25 mouse cellular contexts compared by ENCODE assay signal in the genomic region with DNA sequence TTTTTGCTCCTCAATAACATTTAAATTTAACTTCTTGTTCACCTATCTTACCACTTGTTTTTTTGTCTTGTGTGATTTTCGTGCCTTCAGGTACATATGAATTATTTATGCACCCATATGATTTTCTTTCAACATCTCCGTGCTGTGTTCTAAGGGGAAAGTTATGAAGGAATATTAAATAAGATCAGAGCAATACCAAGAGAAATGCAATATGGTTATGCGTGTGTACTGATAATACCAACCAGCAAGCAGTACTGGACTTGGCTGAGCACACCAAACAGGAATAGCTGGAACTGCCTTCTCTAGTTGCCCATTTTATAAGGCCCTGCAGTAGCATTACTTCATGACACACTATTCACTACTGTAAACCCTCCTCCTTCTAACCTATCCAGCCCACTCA.
"Had no signal": no experiment of that assay in that cellular context is flagged by ENCODE, and none has a peak within 500 bp of the region (broad histone marks: within the 10 kb centered on the region; RNA-seq: fewer than 3 reads in every experiment).

No protein-coding gene starts in this region.

- H3K36me3 ChIP-seq: heart, embryonic 13.5 days; heart, embryonic 15.5 days; hindbrain, embryonic 13.5 days; hindbrain, embryonic 15.5 days; kidney, embryonic 15.5 days; limb, embryonic 13.5 days; limb, embryonic 15.5 days had no signal

- H3K9ac ChIP-seq: forebrain, postnatal 0 days; heart, embryonic 13.5 days; heart, embryonic 15.5 days; hindbrain, embryonic 13.5 days; hindbrain, embryonic 15.5 days; kidney, embryonic 15.5 days; limb, embryonic 13.5 days; limb, embryonic 15.5 days had no signal

- H3K9me3 ChIP-seq: heart, embryonic 13.5 days; heart, embryonic 15.5 days; hindbrain, embryonic 13.5 days; hindbrain, embryonic 15.5 days; kidney, embryonic 15.5 days; limb, embryonic 13.5 days; limb, embryonic 15.5 days had no signal

- H3K27ac ChIP-seq: heart, embryonic 13.5 days; heart, embryonic 15.5 days; hindbrain, embryonic 13.5 days; hindbrain, embryonic 15.5 days; hindbrain, postnatal 0 days; kidney, embryonic 15.5 days; kidney, postnatal 0 days; limb, embryonic 13.5 days; limb, embryonic 15.5 days had no signal

- H3K4me2 ChIP-seq: heart, embryonic 11.5 days; heart, embryonic 13.5 days; heart, embryonic 15.5 days; hindbrain, embryonic 13.5 days; hindbrain, embryonic 15.5 days; kidney, embryonic 15.5 days; limb, embryonic 13.5 days; limb, embryonic 15.5 days had no signal

- H3K27me3 ChIP-seq: heart, embryonic 13.5 days; heart, embryonic 15.5 days; hindbrain, embryonic 13.5 days; hindbrain, embryonic 15.5 days; kidney, embryonic 15.5 days; limb, embryonic 13.5 days; limb, embryonic 15.5 days had no signal

- DNase-seq: forebrain, postnatal 0 days; gastrocnemius, postnatal 14 days; gastrocnemius, postnatal 36 days; heart, adult 18-20 months; heart, postnatal 14 days; heart, postnatal 36 days; kidney, adult 11 months; kidney, adult 2 months; kidney, adult 9 months; kidney, postnatal 14 days; kidney, postnatal 36 days; layer of hippocampus, adult 9-11 months; layer of hippocampus, postnatal 36 days; left cerebral cortex, postnatal 4 days had no signal

- H3K4me1 ChIP-seq: heart, embryonic 13.5 days; heart, embryonic 15.5 days; hindbrain, embryonic 15.5 days; kidney, embryonic 15.5 days; limb, embryonic 13.5 days; limb, embryonic 15.5 days had no signal

- ATAC-seq: forebrain, postnatal 0 days; hindbrain, postnatal 0 days; intestine, embryonic 16.5 days had no signal

- H3K4me3 ChIP-seq: heart, embryonic 13.5 days; heart, embryonic 15.5 days; hindbrain, embryonic 13.5 days; hindbrain, embryonic 15.5 days; kidney, embryonic 15.5 days; limb, embryonic 13.5 days; limb, embryonic 15.5 days had no signal
